Mouse (Mus musculus): Measurements from ENCODE around the gene Gstt3. TPM values are rescaled to one million over a fixed set of nuclear protein-coding genes. Genes with fewer than 3 reads are reported as not detected.

Gstt3 gene
- polyA plus RNA-seq, 1 experiment from 2014 or later: 19.9 TPM

- H3K9ac ChIP-seq (ENCODE audit: low read depth, low read length): no peak overlapping the region
- 94% methylated on average over 3 of the region's 3 CpGs for WGBS
- H3K27ac ChIP-seq (replicated peaks; ENCODE audit: low read depth, low read length): no peak overlapping the region
- peaks cover 7% of the 10 kb centered on the region; the same call in 1 of the 2 replicates for H3K4me1 ChIP-seq (ENCODE audit: control insufficient read depth, insufficient read depth, low read length)
- H3K27me3 ChIP-seq (replicated peaks; ENCODE audit: control insufficient read depth, insufficient read depth, low read length): no peaks in the 10 kb centered on the region
- no peak overlapping the region for H3K4me3 ChIP-seq (ENCODE audit: low read depth, low read length)
- no peak for ATAC-seq (ENCODE audit: low read depth)
- no peak for DNase-seq (ENCODE audit: low spot score)
- no peak overlapping the region for H3K4me2 ChIP-seq (ENCODE audit: low read depth, low read length)
- peaks cover 18% of the 10 kb centered on the region for H3K36me3 ChIP-seq (ENCODE audit: control insufficient read depth, insufficient read depth, low read length)
- no peaks in the 10 kb centered on the region for H3K9me3 ChIP-seq (ENCODE audit: control insufficient read depth, low read length)
Measured at GRCm38 (mm10) chr10:75760311-75760710, 20.9 kb downstream of the Gstt3 start.

- no peak overlapping the region for H3K4me3 ChIP-seq (ENCODE audit: low read depth, low read length)
- no peaks in the 10 kb centered on the region for H3K4me1 ChIP-seq (ENCODE audit: control insufficient read depth, insufficient read depth, low read length)
- no peak overlapping the region for H3K9ac ChIP-seq (ENCODE audit: low read depth, low read length)
- no peak overlapping the region for H3K4me2 ChIP-seq (ENCODE audit: low read depth, low read length)
- H3K27ac ChIP-seq (replicated peaks; ENCODE audit: low read depth, low read length): no peak overlapping the region
- no peaks in the 10 kb centered on the region for H3K27me3 ChIP-seq (replicated peaks; ENCODE audit: control insufficient read depth, insufficient read depth, low read length)
- DNase-seq (ENCODE audit: low spot score) (no peak), ATAC-seq (ENCODE audit: low read depth) (no peak)
- peaks cover 52% of the 10 kb centered on the region for H3K36me3 ChIP-seq (ENCODE audit: control insufficient read depth, insufficient read depth, low read length)
- 92% methylated on average over 11 of the region's 11 CpGs for WGBS
- H3K9me3 ChIP-seq (ENCODE audit: control insufficient read depth, low read length): no peaks in the 10 kb centered on the region
Measured at GRCm38 (mm10) chr10:75756719-75757118, 24.5 kb downstream of the Gstt3 start.

- Histone ChIP-seq H3K27ac (replicated peaks; ENCODE audit: low read depth, low read length) (no peak overlapping the region), H3K27me3 (replicated peaks; ENCODE audit: control insufficient read depth, insufficient read depth, low read length) (no peaks in the 10 kb centered on the region), H3K4me2 (ENCODE audit: low read depth, low read length) (no peak overlapping the region), H3K36me3 (ENCODE audit: control insufficient read depth, insufficient read depth, low read length) (peaks cover 72% of the 10 kb centered on the region), H3K9ac (ENCODE audit: low read depth, low read length) (no peak overlapping the region), H3K4me1 (ENCODE audit: control insufficient read depth, insufficient read depth, low read length) (no peaks in the 10 kb centered on the region), H3K9me3 (ENCODE audit: control insufficient read depth, low read length) (no peaks in the 10 kb centered on the region), H3K4me3 (ENCODE audit: low read depth, low read length) (no peak overlapping the region)
- DNase-seq (ENCODE audit: low spot score) (peak; percentile 85), ATAC-seq (ENCODE audit: low read depth) (peak; percentile 92)
- 48% methylated on average over 3 of the region's 3 CpGs for WGBS
Measured at GRCm38 (mm10) chr10:75744017-75744416, 37.2 kb downstream of the Gstt3 start.

GRCm38 (mm10) chr10:75743369-75743768 is 37.8 kb downstream of the Gstt3 start:
- no peak overlapping the region for H3K27ac ChIP-seq (replicated peaks; ENCODE audit: low read depth, low read length)
- peak; percentile 11 for DNase-seq (ENCODE audit: low spot score)
- no peak overlapping the region for H3K4me3 ChIP-seq (ENCODE audit: low read depth, low read length)
- H3K4me2 ChIP-seq (ENCODE audit: low read depth, low read length): no peak overlapping the region
- no peaks in the 10 kb centered on the region for H3K9me3 ChIP-seq (ENCODE audit: control insufficient read depth, low read length)
- H3K36me3 ChIP-seq (ENCODE audit: control insufficient read depth, insufficient read depth, low read length): peaks cover 75% of the 10 kb centered on the region
- H3K27me3 ChIP-seq (replicated peaks; ENCODE audit: control insufficient read depth, insufficient read depth, low read length): no peaks in the 10 kb centered on the region
- H3K4me1 ChIP-seq (ENCODE audit: control insufficient read depth, insufficient read depth, low read length): no peaks in the 10 kb centered on the region
- H3K9ac ChIP-seq (ENCODE audit: low read depth, low read length): no peak overlapping the region
- no peak for ATAC-seq (ENCODE audit: low read depth)
- 85% methylated on average over 12 of the region's 12 CpGs for WGBS

- no peak overlapping the region for H3K9ac ChIP-seq (ENCODE audit: low read depth, low read length)
- no peak overlapping the region for H3K4me2 ChIP-seq (ENCODE audit: low read depth, low read length)
- H3K4me1 ChIP-seq (ENCODE audit: control insufficient read depth, insufficient read depth, low read length): no peaks in the 10 kb centered on the region
- no peaks in the 10 kb centered on the region for H3K9me3 ChIP-seq (ENCODE audit: control insufficient read depth, low read length)
- peaks cover 78% of the 10 kb centered on the region for H3K36me3 ChIP-seq (ENCODE audit: control insufficient read depth, insufficient read depth, low read length)
- H3K27me3 ChIP-seq (replicated peaks; ENCODE audit: control insufficient read depth, insufficient read depth, low read length): no peaks in the 10 kb centered on the region
- DNase-seq (ENCODE audit: low spot score) (no peak), ATAC-seq (ENCODE audit: low read depth) (no peak)
- no peak overlapping the region for H3K4me3 ChIP-seq (ENCODE audit: low read depth, low read length)
- H3K27ac ChIP-seq (replicated peaks; ENCODE audit: low read depth, low read length): no peak overlapping the region
- WGBS: 95% methylated on average over 3 of the region's 3 CpGs
Measured at GRCm38 (mm10) chr10:75740866-75741265, 40.3 kb downstream of the Gstt3 start.

- no peaks in the 10 kb centered on the region for H3K27me3 ChIP-seq (replicated peaks; ENCODE audit: control insufficient read depth, insufficient read depth, low read length)
- no peak overlapping the region for H3K9ac ChIP-seq (ENCODE audit: low read depth, low read length)
- no peaks in the 10 kb centered on the region for H3K9me3 ChIP-seq (ENCODE audit: control insufficient read depth, low read length)
- H3K4me2 ChIP-seq (ENCODE audit: low read depth, low read length): no peak overlapping the region
- no peak overlapping the region for H3K27ac ChIP-seq (replicated peaks; ENCODE audit: low read depth, low read length)
- no peaks in the 10 kb centered on the region for H3K4me1 ChIP-seq (ENCODE audit: control insufficient read depth, insufficient read depth, low read length)
- ATAC-seq (ENCODE audit: low read depth): no peak
- H3K4me3 ChIP-seq (ENCODE audit: low read depth, low read length): no peak overlapping the region
- 94% methylated on average over 7 of the region's 7 CpGs for WGBS
- DNase-seq (ENCODE audit: low spot score): no peak
- H3K36me3 ChIP-seq (ENCODE audit: control insufficient read depth, insufficient read depth, low read length): peaks cover 91% of the 10 kb centered on the region
Measured at GRCm38 (mm10) chr10:75725449-75725848, 55.8 kb downstream of the Gstt3 start.

Other genes starting within 250 kb of the Gstt3 start
- 5.7 and 7.9 TPM in 2 replicates for gene Lrrc75b, start 221.1 kb downstream of the Gstt3 start, polyA plus RNA-seq (2014; fragmentation: Nextera tagmentation; extraction: Ambion mirVana)
- gene Ggt1, start 219.8 kb downstream of the Gstt3 start, polyA plus RNA-seq (2014; fragmentation: Nextera tagmentation; extraction: Ambion mirVana): 0.39 and 1.4 TPM in 2 replicates
- gene Ggt5, start 192.1 kb downstream of the Gstt3 start, polyA plus RNA-seq (2014; fragmentation: Nextera tagmentation; extraction: Ambion mirVana): 3.1 and 3.9 TPM in 2 replicates
- gene Susd2, start 137.4 kb downstream of the Gstt3 start, polyA plus RNA-seq (2014; fragmentation: Nextera tagmentation; extraction: Ambion mirVana): 7.1 and 7.4 TPM in 2 replicates
- gene Cabin1, start 17.1 kb downstream of the Gstt3 start, polyA plus RNA-seq (2014; fragmentation: Nextera tagmentation; extraction: Ambion mirVana): 23.5 and 36.0 TPM in 2 replicates
- 60.7 and 65.7 TPM in 2 replicates for gene Ddt, start 8.0 kb downstream of the Gstt3 start, polyA plus RNA-seq (2014; fragmentation: Nextera tagmentation; extraction: Ambion mirVana)
- gene Gm20441, start 460 bp downstream of the Gstt3 start, polyA plus RNA-seq (2014; fragmentation: Nextera tagmentation; extraction: Ambion mirVana): 0.51 TPM in 1 of 2 replicates, not detected in the other
- 16.0 and 18.4 TPM in 2 replicates for gene Gstt1, start 17.2 kb upstream of the Gstt3 start, polyA plus RNA-seq (2014; fragmentation: Nextera tagmentation; extraction: Ambion mirVana)
- gene Gstt4, start 41.1 kb upstream of the Gstt3 start, polyA plus RNA-seq (2014; fragmentation: Nextera tagmentation; extraction: Ambion mirVana): not detected in 2 replicates
- 9.7 and 12.9 TPM in 2 replicates for gene Gstt2, start 56.0 kb upstream of the Gstt3 start, polyA plus RNA-seq (2014; fragmentation: Nextera tagmentation; extraction: Ambion mirVana)
- gene Mif, start 78.8 kb upstream of the Gstt3 start, polyA plus RNA-seq (2014; fragmentation: Nextera tagmentation; extraction: Ambion mirVana): 1,291 and 1,408 TPM in 2 replicates
- 1.9 and 2.1 TPM in 2 replicates for gene Derl3, start 112.0 kb upstream of the Gstt3 start, polyA plus RNA-seq (2014; fragmentation: Nextera tagmentation; extraction: Ambion mirVana)
- gene Smarcb1, start 140.2 kb upstream of the Gstt3 start, polyA plus RNA-seq (2014; fragmentation: Nextera tagmentation; extraction: Ambion mirVana): 150 and 173 TPM in 2 replicates
- 28.3 and 53.3 TPM in 2 replicates for gene Chchd10, start 151.7 kb upstream of the Gstt3 start, polyA plus RNA-seq (2014; fragmentation: Nextera tagmentation; extraction: Ambion mirVana)
- 53.6 and 72.3 TPM in 2 replicates for gene Mmp11, start 155.1 kb upstream of the Gstt3 start, polyA plus RNA-seq (2014; fragmentation: Nextera tagmentation; extraction: Ambion mirVana)
- 0.24 TPM in 1 of 2 replicates, not detected in the other for gene Gm867, start 159.3 kb upstream of the Gstt3 start, polyA plus RNA-seq (2014; fragmentation: Nextera tagmentation; extraction: Ambion mirVana)
- 1.1 and 1.4 TPM in 2 replicates for gene Vpreb3, start 161.6 kb upstream of the Gstt3 start, polyA plus RNA-seq (2014; fragmentation: Nextera tagmentation; extraction: Ambion mirVana)
- 0.07 and 0.17 TPM in 2 replicates for gene Gm5134, start 173.1 kb upstream of the Gstt3 start, polyA plus RNA-seq (2014; fragmentation: Nextera tagmentation; extraction: Ambion mirVana)